Mouse (Mus musculus): ENCODE measurements around the gene Gm37240.

GRCm38 (mm10) chr3:85820839-85821548 is 66.3 kb downstream of the Gm37240 start:
- TF ChIP-seq POLR2A (IDR thresholded peaks at IDR 0.05; ENCODE audit: low read depth, low read length) (no peak), CTCF (IDR thresholded peaks at IDR 0.05; ENCODE audit: borderline replicate concordance, insufficient read depth, low read length) (no peak)
